8 mouse cellular contexts compared by ENCODE assay signal in the genomic region with DNA sequence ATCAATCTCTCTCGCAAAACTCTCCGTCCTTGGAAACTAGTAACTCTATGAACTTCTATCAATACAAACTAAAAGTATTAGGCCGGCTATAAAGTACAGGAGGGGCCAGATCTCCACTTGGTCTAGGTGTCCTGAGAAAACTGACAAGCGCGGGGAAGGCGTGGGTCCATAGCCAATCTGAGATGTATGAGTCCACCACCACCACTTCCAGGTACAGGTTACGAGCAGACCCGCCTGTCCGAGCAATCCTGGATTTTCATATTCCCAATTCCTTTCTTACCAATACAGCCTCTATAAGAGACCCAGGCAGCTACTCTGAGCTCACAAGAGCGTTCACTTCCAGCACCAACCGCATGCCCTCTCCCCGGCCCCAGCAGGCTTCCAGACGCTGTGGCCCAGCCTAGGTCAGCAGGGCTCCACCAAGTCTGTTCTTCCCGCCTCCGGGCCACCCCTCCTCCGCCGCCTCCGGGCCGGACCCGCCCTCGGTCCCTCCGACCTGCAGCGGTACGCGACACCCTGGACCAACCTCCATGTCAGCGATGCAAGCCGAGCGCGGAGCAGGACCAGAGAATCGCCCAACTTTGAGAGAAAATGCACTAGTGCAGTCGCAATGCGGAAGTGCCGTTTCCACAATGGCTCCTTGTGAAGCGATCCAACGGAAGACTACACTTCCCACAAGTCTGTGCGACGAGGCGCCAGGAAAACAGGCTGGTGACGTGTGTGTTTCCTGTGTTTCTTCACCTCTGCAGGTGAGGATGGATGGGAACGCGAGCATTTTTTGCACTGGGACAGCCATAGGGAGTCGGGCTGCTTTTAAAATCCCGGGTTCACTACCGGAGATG. TPM values are rescaled to one million over a fixed set of nuclear protein-coding genes. Genes with fewer than 3 reads are reported as not detected.
DNase-seq lines count a peak whose midpoint lies in the region; ATAC-seq and TF ChIP-seq lines count a peak whose summit lies in the region.

No protein-coding gene starts in this region.

- peak overlapping the region; percentile 93 for H3K27ac ChIP-seq in embryonic facial prominence, embryonic 13.5 days
- H3K27ac ChIP-seq in kidney, adult 2 months (ENCODE audit: insufficient read depth, low read depth, low read length), result peak overlapping the region; percentile 36; the same call in 1 of the 2 replicates
- H3K27ac ChIP-seq in limb, embryonic 12.5 days, result peak overlapping the region; percentile 94
- H3K27ac ChIP-seq in midbrain, embryonic 15.5 days, result peak overlapping the region; percentile 85
- H3K27ac ChIP-seq in spleen, adult 2 months (ENCODE audit: insufficient read depth, low read length), result peak overlapping the region; percentile 85

- no peaks in the 10 kb centered on the region for H3K36me3 ChIP-seq in embryonic facial prominence, embryonic 13.5 days
- H3K36me3 ChIP-seq in kidney, adult 2 months (ENCODE audit: control insufficient read depth, insufficient read depth, low read length), result no peaks in the 10 kb centered on the region
- no peaks in the 10 kb centered on the region for H3K36me3 ChIP-seq in limb, embryonic 12.5 days
- H3K36me3 ChIP-seq in midbrain, embryonic 15.5 days (replicated peaks), result no peaks in the 10 kb centered on the region
- no peaks in the 10 kb centered on the region for H3K36me3 ChIP-seq in spleen, adult 2 months (ENCODE audit: control insufficient read depth, insufficient read depth, low read length)

- under 1% methylated on average over 44 of the region's 44 CpGs for WGBS in embryonic facial prominence, embryonic 13.5 days
- under 1% methylated on average over 44 of the region's 44 CpGs for WGBS in kidney, adult 2 months
- under 1% methylated on average over 44 of the region's 44 CpGs for WGBS in limb, embryonic 12.5 days
- under 1% methylated on average over 44 of the region's 44 CpGs for WGBS in midbrain, embryonic 15.5 days
- WGBS in spleen, adult 2 months, result 1% methylated on average over 44 of the region's 44 CpGs

- TF ChIP-seq POLR2A in kidney, adult 2 months (IDR thresholded peaks at IDR 0.05; ENCODE audit: low read depth, low read length), result no peak
- peak; percentile 59; the same call in 1 of the 2 replicates for TF ChIP-seq POLR2A in spleen, adult 2 months (IDR thresholded peaks at IDR 0.05; ENCODE audit: low read depth, low read length)

- peak overlapping the region; percentile 91 for H3K9ac ChIP-seq in embryonic facial prominence, embryonic 13.5 days
- H3K9ac ChIP-seq in limb, embryonic 12.5 days (replicated peaks), result peak overlapping the region; percentile 84
- peak overlapping the region; percentile 69 for H3K9ac ChIP-seq in midbrain, embryonic 15.5 days

- no peaks in the 10 kb centered on the region for H3K27me3 ChIP-seq in embryonic facial prominence, embryonic 13.5 days
- H3K27me3 ChIP-seq in kidney, adult 2 months (replicated peaks; ENCODE audit: control insufficient read depth, insufficient read depth, low read length), result no peaks in the 10 kb centered on the region
- H3K27me3 ChIP-seq in limb, embryonic 12.5 days, result no peaks in the 10 kb centered on the region
- no peaks in the 10 kb centered on the region for H3K27me3 ChIP-seq in midbrain, embryonic 15.5 days (replicated peaks)
- no peaks in the 10 kb centered on the region; the same call in 1 of the 2 replicates for H3K27me3 ChIP-seq in spleen, adult 2 months (ENCODE audit: control insufficient read depth, insufficient read depth, low read length)

- peak overlapping the region; percentile 93 for H3K4me3 ChIP-seq in embryonic facial prominence, embryonic 13.5 days
- H3K4me3 ChIP-seq in kidney, adult 2 months (ENCODE audit: insufficient read depth, low read depth, low read length), result peak overlapping the region; percentile 60
- H3K4me3 ChIP-seq in limb, embryonic 12.5 days (replicated peaks), result peak overlapping the region; percentile 82
- H3K4me3 ChIP-seq in midbrain, embryonic 15.5 days, result peak overlapping the region; percentile 64
- H3K4me3 ChIP-seq in spleen, adult 2 months (ENCODE audit: extremely low read depth, insufficient read depth, insufficient read length), result peak overlapping the region; percentile 79

- H3K9me3 ChIP-seq in embryonic facial prominence, embryonic 13.5 days, result no peaks in the 10 kb centered on the region
- no peaks in the 10 kb centered on the region for H3K9me3 ChIP-seq in limb, embryonic 12.5 days
- no peaks in the 10 kb centered on the region for H3K9me3 ChIP-seq in midbrain, embryonic 15.5 days

- H3K4me1 ChIP-seq in embryonic facial prominence, embryonic 13.5 days, result peaks cover 11% of the 10 kb centered on the region
- 0 out of 2 replicates have a peak, but pooled peaks cover 4% of the 10 kb centered on the region for H3K4me1 ChIP-seq in kidney, adult 2 months (ENCODE audit: control insufficient read depth, insufficient read depth, low read length)
- peaks cover 8% of the 10 kb centered on the region for H3K4me1 ChIP-seq in limb, embryonic 12.5 days (replicated peaks)
- peaks cover 20% of the 10 kb centered on the region for H3K4me1 ChIP-seq in midbrain, embryonic 15.5 days
- H3K4me1 ChIP-seq in spleen, adult 2 months (ENCODE audit: control insufficient read depth, insufficient read depth, insufficient read length), result peaks cover 6% of the 10 kb centered on the region; the same call in 1 of the 2 replicates

- TF ChIP-seq CTCF in kidney, adult 2 months (conservative IDR thresholded peaks at IDR 0.05; ENCODE audit: insufficient read depth, insufficient read length, low read depth, low read length), result no peak
- TF ChIP-seq CTCF in spleen, adult 2 months (IDR thresholded peaks at IDR 0.05; ENCODE audit: extremely low read depth, insufficient read depth, insufficient read length, insufficient replicate concordance), result no peak

- peak overlapping the region; percentile 60 for H3K4me2 ChIP-seq in embryonic facial prominence, embryonic 13.5 days
- H3K4me2 ChIP-seq in limb, embryonic 12.5 days, result peak overlapping the region; percentile 70
- H3K4me2 ChIP-seq in midbrain, embryonic 15.5 days, result peak overlapping the region; percentile 73

- peak; percentile 89 for DNase-seq in 3134 (ENCODE audit: extremely low read depth, insufficient read length, low spot score)
- DNase-seq in adrenal gland, postnatal 36 days, result peak; percentile 84 to 87
- peak; percentile 92 for DNase-seq in heart, adult 18-20 months
- DNase-seq in kidney, adult 2 months, result peak; percentile 95
- peak; percentile 73 to 84 for DNase-seq in spleen, adult 2 months (ENCODE audit: low read depth in 1 of 2, low spot score in 2 of 2)

- peak; percentile 94 for ATAC-seq in embryonic facial prominence, embryonic 13.5 days (ENCODE audit: insufficient number of reproducible peaks, insufficient read depth, low FRiP score, low TSS enrichment, low read depth)
- ATAC-seq in limb, embryonic 12.5 days (ENCODE audit: insufficient number of reproducible peaks, insufficient read depth, low FRiP score, low TSS enrichment, low read depth), result peak; percentile 98
- ATAC-seq in midbrain, embryonic 15.5 days (replicated peaks), result peak; percentile 99

RNA-seq across cellular contexts. Expression of a gene that starts 0.9 kb away (rescaled TPM):
- 10 to 100 TPM in 1 of 2 experiments, 1 to 10 TPM in 1; 8.3 to 10.2 TPM for total RNA-seq in adrenal gland, postnatal 36 days (2021)
- 13.7 and 16.7 TPM in 2 replicates for polyA plus RNA-seq in embryonic facial prominence, embryonic 13.5 days (2015; fragmentation: Nextera tagmentation; extraction: Ambion mirVana)
- total RNA-seq in heart, adult 18-20 months (2021), result 1 to 10 TPM; 3.0 to 4.8 TPM
- polyA plus RNA-seq in kidney, adult 2 months (2012; rRNA removed), result 2.2 and 3.3 TPM in 2 replicates
- 16.5 and 17.6 TPM in 2 replicates for polyA plus RNA-seq in limb, embryonic 12.5 days (2016; fragmentation: Nextera tagmentation; extraction: Ambion mirVana)
- 13.4 and 14.7 TPM in 2 replicates for polyA plus RNA-seq in midbrain, embryonic 15.5 days (2015; fragmentation: Nextera tagmentation; extraction: Ambion mirVana)
- 1.8 and 1.9 TPM in 2 replicates for polyA plus RNA-seq in spleen, adult 2 months (2012; rRNA removed)

RNA-seq across cellular contexts. Expression of a gene that starts 26.7 kb away (rescaled TPM):
- total RNA-seq in adrenal gland, postnatal 36 days (2021), result 10 to 100 TPM; 22.0 to 23.3 TPM
- 23.9 and 25.1 TPM in 2 replicates for polyA plus RNA-seq in embryonic facial prominence, embryonic 13.5 days (2015; fragmentation: Nextera tagmentation; extraction: Ambion mirVana)
- total RNA-seq in heart, adult 18-20 months (2021), result 1 to 10 TPM; 8.8 TPM
- polyA plus RNA-seq in kidney, adult 2 months (2012; rRNA removed), result 28.0 and 30.8 TPM in 2 replicates
- polyA plus RNA-seq in limb, embryonic 12.5 days (2016; fragmentation: Nextera tagmentation; extraction: Ambion mirVana), result 26.3 and 26.5 TPM in 2 replicates
- 36.8 and 39.6 TPM in 2 replicates for polyA plus RNA-seq in midbrain, embryonic 15.5 days (2015; fragmentation: Nextera tagmentation; extraction: Ambion mirVana)
- 8.4 and 13.3 TPM in 2 replicates for polyA plus RNA-seq in spleen, adult 2 months (2012; rRNA removed)

RNA-seq across cellular contexts. Expression of a gene that starts 26.8 kb away (rescaled TPM):
- total RNA-seq in adrenal gland, postnatal 36 days (2021), result not detected
- polyA plus RNA-seq in embryonic facial prominence, embryonic 13.5 days (2015; fragmentation: Nextera tagmentation; extraction: Ambion mirVana), result not detected in 2 replicates
- total RNA-seq in heart, adult 18-20 months (2021), result not detected
- polyA plus RNA-seq in kidney, adult 2 months (2012; rRNA removed), result not detected in 2 replicates
- 0.29 TPM in 1 of 2 replicates, not detected in the other for polyA plus RNA-seq in limb, embryonic 12.5 days (2016; fragmentation: Nextera tagmentation; extraction: Ambion mirVana)
- polyA plus RNA-seq in midbrain, embryonic 15.5 days (2015; fragmentation: Nextera tagmentation; extraction: Ambion mirVana), result not detected in 2 replicates
- not detected in 2 replicates for polyA plus RNA-seq in spleen, adult 2 months (2012; rRNA removed)

RNA-seq across cellular contexts. Expression of a gene that starts 52.4 kb away (rescaled TPM):
- total RNA-seq in adrenal gland, postnatal 36 days (2021), result 10 to 100 TPM in 1 of 2 experiments, 1 to 10 TPM in 1; 7.9 to 10.5 TPM
- polyA plus RNA-seq in embryonic facial prominence, embryonic 13.5 days (2015; fragmentation: Nextera tagmentation; extraction: Ambion mirVana), result 19.5 and 21.9 TPM in 2 replicates
- 1 to 10 TPM; 3.6 to 3.7 TPM for total RNA-seq in heart, adult 18-20 months (2021)
- polyA plus RNA-seq in kidney, adult 2 months (2012; rRNA removed), result 0.88 and 1.3 TPM in 2 replicates
- 22.1 and 22.5 TPM in 2 replicates for polyA plus RNA-seq in limb, embryonic 12.5 days (2016; fragmentation: Nextera tagmentation; extraction: Ambion mirVana)
- polyA plus RNA-seq in midbrain, embryonic 15.5 days (2015; fragmentation: Nextera tagmentation; extraction: Ambion mirVana), result 13.0 and 13.7 TPM in 2 replicates
- 0.48 and 0.62 TPM in 2 replicates for polyA plus RNA-seq in spleen, adult 2 months (2012; rRNA removed)

RNA-seq across cellular contexts. Expression of a gene that starts 56.8 kb away (rescaled TPM):
- total RNA-seq in adrenal gland, postnatal 36 days (2021), result 1 to 10 TPM; 7.5 to 7.7 TPM
- 4.7 and 5.4 TPM in 2 replicates for polyA plus RNA-seq in embryonic facial prominence, embryonic 13.5 days (2015; fragmentation: Nextera tagmentation; extraction: Ambion mirVana)
- total RNA-seq in heart, adult 18-20 months (2021), result 1 to 10 TPM; 3.5 to 3.7 TPM
- polyA plus RNA-seq in kidney, adult 2 months (2012; rRNA removed), result 0.49 and 0.86 TPM in 2 replicates
- polyA plus RNA-seq in limb, embryonic 12.5 days (2016; fragmentation: Nextera tagmentation; extraction: Ambion mirVana), result 5.3 TPM in 2 replicates
- 4.7 and 4.9 TPM in 2 replicates for polyA plus RNA-seq in midbrain, embryonic 15.5 days (2015; fragmentation: Nextera tagmentation; extraction: Ambion mirVana)
- 0.29 and 0.33 TPM in 2 replicates for polyA plus RNA-seq in spleen, adult 2 months (2012; rRNA removed)

Comparison
In these comparisons a context has a peak if more than half of its experiments do, and no peak if none do; other contexts are left out.
1. Peak in every context shown above with its lines: DNase-seq, ATAC-seq, H3K4me3 ChIP-seq and H3K27ac ChIP-seq.
2. H3K27ac ChIP-seq: peak in every context shown above with its lines; median percentile 94 in limb, embryonic 12.5 days; 93 in embryonic facial prominence, embryonic 13.5 days; 85 in midbrain, embryonic 15.5 days; 85 in spleen, adult 2 months; 36 in kidney, adult 2 months.